Comparison of ENCODE assay signal across 16 mouse cellular contexts in the genomic region with DNA sequence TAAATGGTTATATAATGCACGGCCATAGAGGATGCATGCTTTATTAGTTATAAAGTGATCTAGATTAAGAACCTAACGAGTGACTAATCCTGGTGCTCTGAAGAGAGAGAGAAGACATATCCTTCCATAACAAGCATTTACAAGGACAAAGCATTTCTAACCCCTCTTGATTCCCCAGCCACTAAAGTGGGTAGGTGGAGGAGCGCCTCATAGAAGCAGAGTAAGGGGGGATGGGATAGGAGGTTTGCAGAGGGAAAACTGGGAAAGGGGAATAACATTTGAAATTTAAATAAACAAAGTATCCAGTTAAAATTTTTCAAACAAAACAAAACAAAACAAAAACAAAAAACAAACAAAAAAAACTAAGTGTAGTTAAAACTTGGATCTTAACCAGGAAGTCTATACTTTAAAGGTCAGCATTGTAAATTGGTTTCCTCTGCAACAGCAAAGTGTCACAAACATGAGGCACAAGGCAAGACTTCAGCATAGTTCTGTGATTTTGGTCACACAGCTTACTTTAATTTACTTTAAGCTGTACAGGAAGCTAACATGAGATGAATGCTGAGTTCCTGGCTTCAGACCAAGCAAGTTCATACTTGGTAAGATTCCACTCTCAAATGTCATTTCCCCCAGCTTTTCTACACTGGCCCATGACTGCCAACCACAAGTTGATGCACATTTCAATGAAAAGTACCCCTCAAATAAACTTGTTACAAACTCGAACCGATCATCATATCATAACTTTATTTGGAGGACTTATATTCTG.
A peak's percentile ranks its signal among the peaks of the same experiment; 100 is the strongest.
DNase-seq lines count a peak whose midpoint lies in the region; ATAC-seq and TF ChIP-seq lines count a peak whose summit lies in the region.
"Had no signal": no experiment of that assay in that cellular context is flagged by ENCODE, and none has a peak within 500 bp of the region (broad histone marks: within the 10 kb centered on the region; RNA-seq: fewer than 3 reads in every experiment).

No protein-coding gene starts in this region.

- TF ChIP-seq POLR2A in kidney, adult 2 months (IDR thresholded peaks at IDR 0.05; ENCODE audit: low read depth, low read length), result no peak
- TF ChIP-seq POLR2A in embryonic fibroblast, embryonic 13.5 days (IDR thresholded peaks at IDR 0.05; ENCODE audit: low read depth, low read length), result no peak

- ATAC-seq in kidney, embryonic 15.5 days (replicated peaks; ENCODE audit: low FRiP score), result no peak
- ATAC-seq in lung, postnatal 0 days, result no peak
- ATAC-seq in monocyte, adult 5-6 weeks (replicated peaks; ENCODE audit: insufficient number of reproducible peaks, low FRiP score, low TSS enrichment, poor library complexity, severe bottlenecking), result peak; percentile 47; the same call in 1 of the 2 replicates
- no peak for ATAC-seq in stomach, postnatal 0 days (ENCODE audit: low FRiP score, low TSS enrichment)
- ATAC-seq: forebrain, embryonic 14.5 days; hindbrain, postnatal 0 days had no signal

- H3K4me2 ChIP-seq in kidney, embryonic 15.5 days, result no peak overlapping the region
- no peak overlapping the region for H3K4me2 ChIP-seq in lung, postnatal 0 days (replicated peaks; ENCODE audit: low read depth, low read length)
- no peak overlapping the region for H3K4me2 ChIP-seq in stomach, postnatal 0 days (replicated peaks; ENCODE audit: low read depth)
- H3K4me2 ChIP-seq: liver, embryonic 11.5 days; neural tube, embryonic 15.5 days had no signal

- no peak overlapping the region for H3K9ac ChIP-seq in kidney, embryonic 15.5 days
- H3K9ac ChIP-seq in lung, postnatal 0 days (replicated peaks; ENCODE audit: low read depth), result no peak overlapping the region
- H3K9ac ChIP-seq in stomach, postnatal 0 days (ENCODE audit: low read length), result no peak overlapping the region
- H3K9ac ChIP-seq: neural tube, embryonic 15.5 days had no signal

- TF ChIP-seq EP300 in lung, postnatal 0 days (IDR thresholded peaks at IDR 0.05), result no peak
- no peak for TF ChIP-seq EP300 in stomach, postnatal 0 days (optimal IDR thresholded peaks at IDR 0.05)

- no peak overlapping the region for H3K27ac ChIP-seq in kidney, adult 2 months (ENCODE audit: insufficient read depth, low read depth, low read length)
- no peak overlapping the region for H3K27ac ChIP-seq in kidney, embryonic 15.5 days
- H3K27ac ChIP-seq in lung, postnatal 0 days (ENCODE audit: low read length), result no peak overlapping the region
- H3K27ac ChIP-seq in embryonic fibroblast, embryonic 13.5 days (ENCODE audit: insufficient read depth, low read length), result peak overlapping the region; percentile 48
- H3K27ac ChIP-seq in stomach, postnatal 0 days (replicated peaks), result no peak overlapping the region
- H3K27ac ChIP-seq: heart, adult 2 months; hindbrain, postnatal 0 days; neural tube, embryonic 15.5 days had no signal

- H3K27me3 ChIP-seq in kidney, adult 2 months (replicated peaks; ENCODE audit: control insufficient read depth, insufficient read depth, low read length), result no peaks in the 10 kb centered on the region
- no peaks in the 10 kb centered on the region for H3K27me3 ChIP-seq in kidney, embryonic 15.5 days
- H3K27me3 ChIP-seq in lung, postnatal 0 days (replicated peaks; ENCODE audit: insufficient read depth, low read length), result no peaks in the 10 kb centered on the region
- H3K27me3 ChIP-seq in stomach, postnatal 0 days (ENCODE audit: control insufficient read depth, insufficient read depth, low read length), result no peaks in the 10 kb centered on the region
- H3K27me3 ChIP-seq: neural tube, embryonic 15.5 days had no signal

- DNase-seq in kidney, adult 2 months, result peak; percentile 16
- peak; percentile 47 for DNase-seq in lung, postnatal 0 days (ENCODE audit: low spot score)
- no peak for DNase-seq in lung, adult 18-20 months
- DNase-seq in stomach, postnatal 0 days (ENCODE audit: low spot score), result no peak
- DNase-seq in right cerebral cortex, postnatal 25 days, result no peak
- DNase-seq: adrenal gland, postnatal 25 days; cerebellum, postnatal 14 days; heart, adult 2 months; retina, postnatal 1 day had no signal

- H3K36me3 ChIP-seq in kidney, adult 2 months (ENCODE audit: control insufficient read depth, insufficient read depth, low read length), result no peaks in the 10 kb centered on the region
- no peaks in the 10 kb centered on the region for H3K36me3 ChIP-seq in kidney, embryonic 15.5 days
- H3K36me3 ChIP-seq in lung, postnatal 0 days (ENCODE audit: insufficient read depth, low read length), result no peaks in the 10 kb centered on the region
- no peaks in the 10 kb centered on the region for H3K36me3 ChIP-seq in stomach, postnatal 0 days (ENCODE audit: control insufficient read depth, insufficient read depth, low read length)
- H3K36me3 ChIP-seq: neural tube, embryonic 15.5 days had no signal

- no peak for TF ChIP-seq CTCF in kidney, adult 2 months (conservative IDR thresholded peaks at IDR 0.05; ENCODE audit: insufficient read depth, insufficient read length, low read depth, low read length)
- no peak for TF ChIP-seq CTCF in lung, postnatal 0 days (IDR thresholded peaks at IDR 0.05)
- TF ChIP-seq CTCF in embryonic fibroblast, embryonic 13.5 days (IDR thresholded peaks at IDR 0.05; ENCODE audit: borderline replicate concordance, insufficient read depth, low read length), result no peak
- no peak for TF ChIP-seq CTCF in stomach, postnatal 0 days (IDR thresholded peaks at IDR 0.05; ENCODE audit: low read depth)

- H3K4me1 ChIP-seq in kidney, adult 2 months (ENCODE audit: control insufficient read depth, insufficient read depth, low read length), result no peaks in the 10 kb centered on the region
- no peaks in the 10 kb centered on the region for H3K4me1 ChIP-seq in kidney, embryonic 15.5 days
- no peaks in the 10 kb centered on the region for H3K4me1 ChIP-seq in lung, postnatal 0 days (ENCODE audit: insufficient read depth, low read depth, low read length)
- peaks cover 3% of the 10 kb centered on the region; the same call in 1 of the 2 replicates for H3K4me1 ChIP-seq in embryonic fibroblast, embryonic 13.5 days (ENCODE audit: control insufficient read depth, insufficient read depth, low read length)
- H3K4me1 ChIP-seq in stomach, postnatal 0 days (replicated peaks; ENCODE audit: control insufficient read depth, insufficient read depth), result no peaks in the 10 kb centered on the region
- H3K4me1 ChIP-seq: neural tube, embryonic 15.5 days had no signal

- 79% methylated on average over 5 of the region's 5 CpGs for WGBS in kidney, adult 2 months
- 79% methylated on average over 5 of the region's 5 CpGs for WGBS in kidney, embryonic 15.5 days
- WGBS in lung, postnatal 0 days, result 63% methylated on average over 5 of the region's 5 CpGs
- WGBS in stomach, postnatal 0 days, result 77% methylated on average over 5 of the region's 5 CpGs

- H3K9me3 ChIP-seq in kidney, embryonic 15.5 days (replicated peaks), result no peaks in the 10 kb centered on the region
- no peaks in the 10 kb centered on the region for H3K9me3 ChIP-seq in lung, postnatal 0 days (ENCODE audit: low read length)
- no peaks in the 10 kb centered on the region for H3K9me3 ChIP-seq in stomach, postnatal 0 days (ENCODE audit: control insufficient read depth, low read length)
- H3K9me3 ChIP-seq: neural tube, embryonic 15.5 days had no signal

- H3K4me3 ChIP-seq in kidney, adult 2 months (ENCODE audit: insufficient read depth, low read depth, low read length), result no peak overlapping the region
- no peak overlapping the region for H3K4me3 ChIP-seq in kidney, embryonic 15.5 days (replicated peaks)
- no peak overlapping the region for H3K4me3 ChIP-seq in lung, postnatal 0 days (ENCODE audit: low read depth, low read length)
- H3K4me3 ChIP-seq in embryonic fibroblast, embryonic 13.5 days (ENCODE audit: insufficient read depth, low read length), result no peak overlapping the region
- H3K4me3 ChIP-seq in stomach, postnatal 0 days (ENCODE audit: low read depth, low read length), result no peak overlapping the region
- H3K4me3 ChIP-seq: heart, adult 2 months; neural tube, embryonic 15.5 days had no signal

Comparison
In these comparisons a context has a peak if more than half of its experiments do, and no peak if none do; other contexts are left out.
1. DNase-seq: peak in kidney, adult 2 months (single experiment) and lung, postnatal 0 days (single experiment); none in lung, adult 18-20 months (0 of 2), stomach, postnatal 0 days (single experiment) and right cerebral cortex, postnatal 25 days (single experiment).